Mouse (Mus musculus) erythroblast, embryonic 14.5 days (primary cell): ENCODE results near the gene Pak1.

Experiments
- GATA1 ChIP-seq: IDR thresholded peaks from 2 replicates; pipeline ENCODE4 v1.6.1; 2012; ENCODE audit warnings: low read length, inconsistent platforms, mixed read lengths
- TAL1 ChIP-seq: IDR thresholded peaks from 3 replicates; pipeline ENCODE4 v1.6.1; 2012; ENCODE audit warnings: low read length, inconsistent platforms, mixed read lengths

DNA sequence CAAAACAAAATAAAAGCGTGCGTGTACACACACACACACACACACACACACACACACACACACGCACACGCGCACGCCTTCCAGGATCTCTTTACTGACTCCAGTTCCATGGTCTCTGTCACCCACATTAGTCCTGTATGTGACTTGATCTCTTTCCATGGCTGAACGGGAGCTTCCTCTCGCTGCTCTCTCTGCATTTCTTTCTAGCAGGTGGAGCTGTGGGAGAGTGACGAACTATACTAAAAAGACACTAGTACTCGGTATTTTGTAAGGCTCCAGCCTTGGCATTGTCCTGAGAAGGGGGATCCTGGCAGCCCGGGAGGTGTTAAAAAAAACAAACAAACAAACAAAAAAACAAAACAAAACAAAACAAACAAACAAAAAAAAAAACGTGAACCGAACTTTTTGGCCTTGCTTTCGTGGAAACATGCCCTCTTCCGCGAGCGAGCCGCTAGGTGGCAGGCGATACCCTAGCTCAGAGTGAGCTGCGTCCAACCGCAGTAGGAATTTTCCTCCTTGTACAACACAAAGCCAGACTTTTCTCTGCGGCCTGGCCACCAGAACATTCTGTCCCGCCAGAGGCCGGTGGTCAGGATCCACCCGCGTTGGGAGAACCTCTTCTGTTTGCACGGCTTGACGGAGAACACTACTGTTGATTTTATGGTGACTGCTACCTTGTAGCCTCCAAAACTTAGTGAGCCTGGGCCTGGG, 40.4 kb upstream of the Pak1 start:
- TF ChIP-seq GATA1, result no peak
- no peak for TF ChIP-seq TAL1
